In genomic region chr9:48710355-48711295, GRCm38 (mm10) we compare ENCODE assay signal across 12 mouse cellular contexts.
A peak's percentile ranks its signal among the peaks of the same experiment; 100 is the strongest.
DNase-seq lines count a peak whose midpoint lies in the region; ATAC-seq lines count a peak whose summit lies in the region.
"Had no signal": no experiment of that assay in that cellular context is flagged by ENCODE, and none has a peak within 500 bp of the region (broad histone marks: within the 10 kb centered on the region; RNA-seq: fewer than 3 reads in every experiment).

No protein-coding gene starts in this region.

- peak; percentile 85 for ATAC-seq in kidney, embryonic 14.5 days (ENCODE audit: low FRiP score, low TSS enrichment)
- ATAC-seq: inflammation-experienced regulatory T-cells, adult 6 months had no signal

- no peak overlapping the region for H3K9ac ChIP-seq in kidney, embryonic 14.5 days (ENCODE audit: low read depth, low read length)
- H3K9ac ChIP-seq: embryonic facial prominence, embryonic 15.5 days; lung, embryonic 15.5 days had no signal

- H3K4me2 ChIP-seq in kidney, embryonic 14.5 days (replicated peaks; ENCODE audit: low read depth, low read length) = no peak overlapping the region
- H3K4me2 ChIP-seq: embryonic facial prominence, embryonic 15.5 days; lung, embryonic 15.5 days had no signal

- H3K4me3 ChIP-seq in kidney, embryonic 14.5 days (ENCODE audit: low read length) = no peak overlapping the region
- H3K4me3 ChIP-seq: embryonic facial prominence, embryonic 15.5 days; lung, embryonic 15.5 days had no signal

- H3K27me3 ChIP-seq in kidney, embryonic 14.5 days (ENCODE audit: control insufficient read depth, insufficient read depth, low read length) = no peaks in the 10 kb centered on the region
- H3K27me3 ChIP-seq: embryonic facial prominence, embryonic 15.5 days; lung, embryonic 15.5 days had no signal

- DNase-seq in gastrocnemius, adult 18-20 months (ENCODE audit: low spot score) = peak; percentile 82
- DNase-seq in gastrocnemius, postnatal 4 days (ENCODE audit: low spot score in 2 of 2) = no peak
- DNase-seq in kidney, adult 8-10 months = no peak
- peak; percentile 45 for DNase-seq in lung, postnatal 10 days
- DNase-seq in lung, postnatal 14 days = no peak
- DNase-seq in gastrocnemius, adult 8-10 months (ENCODE audit: low spot score in 2 of 2) = peak; percentile 53 to 55
- no peak for DNase-seq in urinary bladder, postnatal 4 days (ENCODE audit: low spot score in 2 of 2)
- DNase-seq: right cerebral cortex, postnatal 14 days had no signal

- WGBS in kidney, embryonic 14.5 days = 7% methylated on average over 17 of the region's 17 CpGs

- H3K4me1 ChIP-seq in kidney, embryonic 14.5 days (ENCODE audit: control insufficient read depth, insufficient read depth, low read length) = peaks cover 25% of the 10 kb centered on the region

- no peaks in the 10 kb centered on the region for H3K9me3 ChIP-seq in kidney, embryonic 14.5 days (ENCODE audit: control insufficient read depth, low read length)
- H3K9me3 ChIP-seq: embryonic facial prominence, embryonic 15.5 days; lung, embryonic 15.5 days had no signal

- no peaks in the 10 kb centered on the region for H3K36me3 ChIP-seq in kidney, embryonic 14.5 days (ENCODE audit: control insufficient read depth, insufficient read depth, low read length)
- H3K36me3 ChIP-seq: embryonic facial prominence, embryonic 15.5 days; lung, embryonic 15.5 days had no signal

- H3K27ac ChIP-seq in kidney, embryonic 14.5 days (ENCODE audit: low read depth, low read length) = peak overlapping the region; percentile 47; the same call in 1 of the 2 replicates
- H3K27ac ChIP-seq: embryonic facial prominence, embryonic 15.5 days; lung, embryonic 15.5 days had no signal

Comparison
In these comparisons a context has a peak if more than half of its experiments do, and no peak if none do; other contexts are left out.
1. DNase-seq: peak in gastrocnemius, adult 18-20 months (single experiment), lung, postnatal 10 days (single experiment) and gastrocnemius, adult 8-10 months (2 of 2); none in gastrocnemius, postnatal 4 days (0 of 2), kidney, adult 8-10 months (0 of 2), lung, postnatal 14 days (single experiment) and urinary bladder, postnatal 4 days (0 of 2).